Mouse (Mus musculus) gastrocnemius, adult 18-20 months (tissue): ENCODE results near the gene Oxsm. TPM values are rescaled to one million over a fixed set of nuclear protein-coding genes. Genes with fewer than 3 reads are reported as not detected.

Source experiments
- DNase-seq: peaks from one replicate; pipeline ENCODE4 v3.0.0; 2021; ENCODE audit warnings: low spot score
- long read RNA-seq, 2 experiments: library from polyadenylated mRNA; stranded (forward); transcript quantifications; one replicate each; pipeline ENCODE4 v2.0.0; 2021
- total RNA-seq, 2 experiments: library from RNA; stranded (reverse); gene quantifications; 2 replicates each; pipeline ENCODE4 v1.2.3; 2021

Oxsm gene
- 10 to 100 TPM; 11.1 to 12.3 TPM for total RNA-seq
- long read RNA-seq, experiment 1, partial matches to known transcripts, result 1 of 7 reads
- long read RNA-seq, experiment 1, other reads (novel, unspliced or antisense), result 4 of 7 reads
- long read RNA-seq, experiment 2, partial matches to known transcripts, result 1 of 12 reads
- long read RNA-seq, experiment 2, other reads (novel, unspliced or antisense), result 9 of 12 reads

GRCm38 (mm10) chr14:16249171-16249874 lies at the start of gene Oxsm, which contains the start of gene Ngly1:
Gene Oxsm (minus strand): TSS chr14:16249808.
Gene Ngly1 (plus strand): TSS chr14:16249280.
- peak; percentile 78 for DNase-seq

- no peak for DNase-seq
These were observed 47.3 kb upstream of the Oxsm start for GRCm38 (mm10) chr14:16296816-16297468.

GRCm38 (mm10) chr14:16293921-16294320 lies 44.3 kb upstream of the Oxsm start:
- no peak for DNase-seq

- no peak for DNase-seq
These were observed 43.4 kb upstream of the Oxsm start for GRCm38 (mm10) chr14:16293015-16293414.

GRCm38 (mm10) chr14:16292371-16292770 lies 42.8 kb upstream of the Oxsm start:
- no peak for DNase-seq

GRCm38 (mm10) chr14:16283966-16284365 lies 34.4 kb upstream of the Oxsm start:
- DNase-seq, result no peak

GRCm38 (mm10) chr14:16279196-16279595 lies 29.6 kb upstream of the Oxsm start:
- no peak for DNase-seq

- DNase-seq, result no peak
These were observed 24.1 kb upstream of the Oxsm start for GRCm38 (mm10) chr14:16273677-16274076.

GRCm38 (mm10) chr14:16269776-16270175 lies 20.2 kb upstream of the Oxsm start:
- no peak for DNase-seq

GRCm38 (mm10) chr14:16267028-16267427 lies 17.4 kb upstream of the Oxsm start:
- no peak for DNase-seq

GRCm38 (mm10) chr14:16261869-16262268 lies 12.3 kb upstream of the Oxsm start:
- no peak for DNase-seq

GRCm38 (mm10) chr14:16260541-16260940 lies 10.9 kb upstream of the Oxsm start:
- no peak for DNase-seq

- no peak for DNase-seq
These were observed 6.6 kb upstream of the Oxsm start for GRCm38 (mm10) chr14:16256209-16256608.

GRCm38 (mm10) chr14:16255745-16256144 lies 6.1 kb upstream of the Oxsm start:
- DNase-seq, result no peak

GRCm38 (mm10) chr14:16250099-16250498 lies 491 bp upstream of the Oxsm start:
- DNase-seq, result no peak

- DNase-seq, result no peak
These were observed 928 bp downstream of the Oxsm start for GRCm38 (mm10) chr14:16248603-16249157.

- no peak for DNase-seq
These were observed 1.5 kb downstream of the Oxsm start for GRCm38 (mm10) chr14:16248135-16248534.

GRCm38 (mm10) chr14:16246340-16246912 lies 3.2 kb downstream of the Oxsm start:
- no peak for DNase-seq

GRCm38 (mm10) chr14:16245127-16245526 lies 4.5 kb downstream of the Oxsm start:
- DNase-seq, result no peak

- no peak for DNase-seq
These were observed 5.2 kb downstream of the Oxsm start for GRCm38 (mm10) chr14:16244370-16244769.

GRCm38 (mm10) chr14:16243603-16244209 lies 5.9 kb downstream of the Oxsm start:
- peak; percentile 23 for DNase-seq
